Mouse (Mus musculus): ENCODE data around the gene Olfr1186. TPM values are rescaled to one million over a fixed set of nuclear protein-coding genes. Genes with fewer than 3 reads are reported as not detected.
"Not testable (repeated sequence)": the region's sequence is repeated elsewhere in the genome, so short reads cannot be mapped to it uniquely, and the experiment has no call there.

Olfr1186 gene
- polyA plus RNA-seq (2016; fragmentation: Nextera tagmentation; extraction: Ambion mirVana), result not detected in 2 replicates

GRCm38 (mm10) chr2:88518251-88518650, at the start of gene Olfr1186:
TSS of gene Olfr1186 (plus strand) at chr2:88518551.
- WGBS, result 92% methylated on average over 2 of the region's 2 CpGs

GRCm38 (mm10) chr2:88483298-88483697, 35.1 kb upstream of the Olfr1186 start, which contains the start of gene Olfr1184:
TSS of gene Olfr1184 (plus strand) at chr2:88483598.
- H3K9me3 ChIP-seq, result no peaks in the 10 kb centered on the region
- H3K36me3 ChIP-seq (replicated peaks), result no peaks in the 10 kb centered on the region
- H3K4me3 ChIP-seq (replicated peaks), result no peak within 1 kb of the TSS
- no peaks in the 10 kb centered on the region for H3K27me3 ChIP-seq
- H3K4me2 ChIP-seq, result no peak within 1 kb of the TSS
- 89% methylated on average over 2 of the region's 2 CpGs for WGBS
- no peaks in the 10 kb centered on the region for H3K4me1 ChIP-seq
- no peak for ATAC-seq (ENCODE audit: low FRiP score)
- H3K27ac ChIP-seq, result no peak within 1 kb of the TSS
- no peak within 1 kb of the TSS for H3K9ac ChIP-seq

More at GRCm38 (mm10) chr2:88518251-88518650, at the start of gene Olfr1186:
- no peaks in the 10 kb centered on the region for H3K27me3 ChIP-seq
- H3K36me3 ChIP-seq (replicated peaks), result no peaks in the 10 kb centered on the region
- H3K9me3 ChIP-seq, result no peaks in the 10 kb centered on the region
- H3K27ac ChIP-seq, result no peak within 1 kb of the TSS
- no peak within 1 kb of the TSS for H3K9ac ChIP-seq
- no peaks in the 10 kb centered on the region for H3K4me1 ChIP-seq
- H3K4me3 ChIP-seq (replicated peaks), result no peak within 1 kb of the TSS
- ATAC-seq (ENCODE audit: low FRiP score), result no peak
- no peak within 1 kb of the TSS for H3K4me2 ChIP-seq

- H3K9ac ChIP-seq, result no peak within 1 kb of the TSS
- no peak within 1 kb of the TSS for H3K4me3 ChIP-seq (replicated peaks)
- WGBS, result 78% methylated on average over 2 of the region's 2 CpGs
- H3K27ac ChIP-seq, result no peak within 1 kb of the TSS
- H3K4me2 ChIP-seq, result no peak within 1 kb of the TSS
- H3K36me3 ChIP-seq (replicated peaks), result no peaks in the 10 kb centered on the region
- no peak for ATAC-seq (ENCODE audit: low FRiP score)
- H3K9me3 ChIP-seq, result no peaks in the 10 kb centered on the region
- H3K4me1 ChIP-seq, result no peaks in the 10 kb centered on the region
- H3K27me3 ChIP-seq, result no peaks in the 10 kb centered on the region
Observed at GRCm38 (mm10) chr2:88493020-88493419, 25.3 kb upstream of the Olfr1186 start, which contains the start of gene Olfr1185-ps1. TSS of gene Olfr1185-ps1 (plus strand) at chr2:88493320.

- H3K36me3 ChIP-seq (replicated peaks), result no peaks in the 10 kb centered on the region
- no peaks in the 10 kb centered on the region for H3K4me1 ChIP-seq
- ATAC-seq (ENCODE audit: low FRiP score), result no peak
- H3K4me3 ChIP-seq (replicated peaks), result no peak overlapping the region
- no peak overlapping the region for H3K4me2 ChIP-seq
- no peaks in the 10 kb centered on the region for H3K27me3 ChIP-seq
- H3K27ac ChIP-seq, result no peak overlapping the region
- H3K9me3 ChIP-seq, result no peaks in the 10 kb centered on the region
- WGBS, result 83% methylated on average over 3 of the region's 3 CpGs
- H3K9ac ChIP-seq, result no peak overlapping the region
Observed at GRCm38 (mm10) chr2:88525720-88526119, 7.4 kb downstream of the Olfr1186 start.

GRCm38 (mm10) chr2:88556635-88557034, 38.3 kb downstream of the Olfr1186 start, which contains the start of gene Olfr1188:
TSS of gene Olfr1188 (plus strand) at chr2:88556935.
- H3K9ac ChIP-seq, result no peak within 1 kb of the TSS
- no peak for ATAC-seq (ENCODE audit: low FRiP score)
- H3K9me3 ChIP-seq, result no peaks in the 10 kb centered on the region
- no peak within 1 kb of the TSS for H3K27ac ChIP-seq
- no peak within 1 kb of the TSS for H3K4me3 ChIP-seq (replicated peaks)
- H3K27me3 ChIP-seq, result no peaks in the 10 kb centered on the region
- 86% methylated on average over 2 of the region's 2 CpGs for WGBS
- no peaks in the 10 kb centered on the region for H3K4me1 ChIP-seq
- H3K36me3 ChIP-seq (replicated peaks), result no peaks in the 10 kb centered on the region
- H3K4me2 ChIP-seq, result no peak within 1 kb of the TSS

GRCm38 (mm10) chr2:88572696-88573095, 54.3 kb downstream of the Olfr1186 start:
- H3K9ac ChIP-seq; H3K36me3 ChIP-seq (replicated peaks); H3K9me3 ChIP-seq; H3K27ac ChIP-seq; H3K4me1 ChIP-seq; ATAC-seq (ENCODE audit: low FRiP score); H3K4me3 ChIP-seq (replicated peaks); H3K27me3 ChIP-seq; H3K4me2 ChIP-seq: not testable (repeated sequence)
- 89% methylated on average over 12 of the region's 12 CpGs for WGBS

Other genes with a start within 250 kb of the Olfr1186 start
- not detected in 2 replicates for gene Olfr1173, start 238.7 kb upstream of the Olfr1186 start, polyA plus RNA-seq (2016; fragmentation: Nextera tagmentation; extraction: Ambion mirVana)
- not detected in 2 replicates for gene Olfr1174-ps, start 203.4 kb upstream of the Olfr1186 start, polyA plus RNA-seq (2016; fragmentation: Nextera tagmentation; extraction: Ambion mirVana)
- gene Olfr1175-ps, start 191.3 kb upstream of the Olfr1186 start, polyA plus RNA-seq (2016; fragmentation: Nextera tagmentation; extraction: Ambion mirVana), result not detected in 2 replicates
- not detected in 2 replicates for gene Olfr1176, start 181.8 kb upstream of the Olfr1186 start, polyA plus RNA-seq (2016; fragmentation: Nextera tagmentation; extraction: Ambion mirVana)
- not detected in 2 replicates for gene Olfr1177-ps, start 172.1 kb upstream of the Olfr1186 start, polyA plus RNA-seq (2016; fragmentation: Nextera tagmentation; extraction: Ambion mirVana)
- not detected in 2 replicates for gene Olfr1178, start 131.5 kb upstream of the Olfr1186 start, polyA plus RNA-seq (2016; fragmentation: Nextera tagmentation; extraction: Ambion mirVana)
- not detected in 2 replicates for gene Olfr1179, start 112.1 kb upstream of the Olfr1186 start, polyA plus RNA-seq (2016; fragmentation: Nextera tagmentation; extraction: Ambion mirVana)
- gene Olfr1180, start 99.4 kb upstream of the Olfr1186 start, polyA plus RNA-seq (2016; fragmentation: Nextera tagmentation; extraction: Ambion mirVana), result not detected in 2 replicates
- not detected in 2 replicates for gene Olfr1181, start 92.4 kb upstream of the Olfr1186 start, polyA plus RNA-seq (2016; fragmentation: Nextera tagmentation; extraction: Ambion mirVana)
- not detected in 2 replicates for gene Gm13757, start 69.4 kb upstream of the Olfr1186 start, polyA plus RNA-seq (2016; fragmentation: Nextera tagmentation; extraction: Ambion mirVana)
- not detected in 2 replicates for gene Olfr1183, start 63.7 kb upstream of the Olfr1186 start, polyA plus RNA-seq (2016; fragmentation: Nextera tagmentation; extraction: Ambion mirVana)
- not detected in 2 replicates for gene Olfr1184, start 35.0 kb upstream of the Olfr1186 start, polyA plus RNA-seq (2016; fragmentation: Nextera tagmentation; extraction: Ambion mirVana)
- not detected in 2 replicates for gene Olfr1185-ps1, start 25.2 kb upstream of the Olfr1186 start, polyA plus RNA-seq (2016; fragmentation: Nextera tagmentation; extraction: Ambion mirVana)
- not detected in 2 replicates for gene Olfr1188, start 38.4 kb downstream of the Olfr1186 start, polyA plus RNA-seq (2016; fragmentation: Nextera tagmentation; extraction: Ambion mirVana)
- not detected in 2 replicates for gene Olfr1189, start 67.9 kb downstream of the Olfr1186 start, polyA plus RNA-seq (2016; fragmentation: Nextera tagmentation; extraction: Ambion mirVana)
- not detected in 2 replicates for gene Olfr1191-ps1, start 122.0 kb downstream of the Olfr1186 start, polyA plus RNA-seq (2016; fragmentation: Nextera tagmentation; extraction: Ambion mirVana)
- not detected in 2 replicates for gene Olfr1192-ps1, start 130.0 kb downstream of the Olfr1186 start, polyA plus RNA-seq (2016; fragmentation: Nextera tagmentation; extraction: Ambion mirVana)
- not detected in 2 replicates for gene Olfr1193, start 157.1 kb downstream of the Olfr1186 start, polyA plus RNA-seq (2016; fragmentation: Nextera tagmentation; extraction: Ambion mirVana)
- gene Olfr1195, start 170.6 kb downstream of the Olfr1186 start, polyA plus RNA-seq (2016; fragmentation: Nextera tagmentation; extraction: Ambion mirVana), result not detected in 2 replicates
- gene Olfr1196, start 186.0 kb downstream of the Olfr1186 start, polyA plus RNA-seq (2016; fragmentation: Nextera tagmentation; extraction: Ambion mirVana), result not detected in 2 replicates
- gene Olfr1197, start 213.8 kb downstream of the Olfr1186 start, polyA plus RNA-seq (2016; fragmentation: Nextera tagmentation; extraction: Ambion mirVana), result not detected in 2 replicates
- gene Olfr1198, start 232.8 kb downstream of the Olfr1186 start, polyA plus RNA-seq (2016; fragmentation: Nextera tagmentation; extraction: Ambion mirVana), result not detected in 2 replicates
- gene Olfr1199, start 241.9 kb downstream of the Olfr1186 start, polyA plus RNA-seq (2016; fragmentation: Nextera tagmentation; extraction: Ambion mirVana), result not detected in 2 replicates